Mouse (Mus musculus): ENCODE measurements around the gene Tmem139.

DNA sequence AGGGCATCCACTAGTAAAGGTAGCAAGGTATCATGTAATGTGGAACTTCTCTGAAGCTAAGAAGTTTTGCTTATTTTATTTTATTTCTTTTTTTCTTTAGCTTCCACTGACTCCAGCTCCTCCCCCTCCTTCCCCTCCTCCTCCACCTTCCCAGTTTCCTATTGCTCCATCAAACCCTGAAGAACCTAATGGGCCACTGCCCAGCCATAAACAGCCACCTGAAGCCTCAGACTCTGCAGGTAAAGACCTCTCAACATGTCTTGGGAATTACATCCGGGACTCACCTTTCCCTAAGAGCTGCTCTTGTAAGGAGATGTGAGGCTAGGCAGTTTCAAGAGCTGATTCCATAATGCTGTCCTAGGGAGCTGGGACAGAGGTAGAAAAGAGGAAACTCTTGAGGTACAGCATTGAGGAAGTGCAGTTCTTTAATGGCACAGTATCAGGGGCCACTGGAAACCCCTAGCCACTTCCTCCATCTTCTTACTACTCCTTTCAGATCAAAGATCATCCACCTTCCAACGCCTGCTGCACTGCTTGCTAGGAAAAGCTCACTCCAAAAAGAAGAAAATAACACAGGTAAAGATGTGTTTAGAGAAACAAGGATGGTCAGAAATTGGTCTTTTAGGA is 48.8 kb downstream of the Tmem139 start:
- TF ChIP-seq CTCF (IDR thresholded peaks at IDR 0.05; ENCODE audit: insufficient read depth, low read length) (no peak), POLR2A (IDR thresholded peaks at IDR 0.05; ENCODE audit: borderline replicate concordance, extremely low read depth, low read depth, low read length) (no peak)

Measured in lung, adult 2 months (tissue).